Mouse (Mus musculus) adrenal gland, adult 2 months (tissue): ENCODE measurements around the gene Psme1. TPM values are rescaled to one million over a fixed set of nuclear protein-coding genes. Genes with fewer than 3 reads are reported as not detected.
A peak's percentile ranks its signal among the peaks of the same experiment; 100 is the strongest.

Source experiments
- DNase-seq: peaks from one replicate; pipeline ENCODE4 v3.0.0; 2021
- long read RNA-seq: library from polyadenylated mRNA; stranded (forward); transcript quantifications from one replicate; pipeline ENCODE4 v2.0.0, GENCODE M21; 2021
- polyA plus RNA-seq: library from polyadenylated mRNA; depleted of rRNA; stranded (reverse); fragments of >200 nt; gene quantifications from 2 replicates; pipeline ENCODE4 v1.2.3, GENCODE M21; 2012; rRNA removed
- total RNA-seq, 2 experiments: library from RNA; stranded (reverse); gene quantifications; 2 replicates each; pipeline ENCODE4 v1.2.3; 2021

Gene Psme1
- 100 to 1,000 TPM; 207 to 360 TPM for total RNA-seq
- polyA plus RNA-seq: 87.3 and 96.4 TPM in 2 replicates
- long read RNA-seq, transcript Psme1-210 (12 exons, 882 nt): minor isoform, 5 of 94 reads
- long read RNA-seq, transcript Psme1-208 (11 exons, 1,112 nt): major isoform, 82 of 94 reads
- long read RNA-seq, partial matches to known transcripts: 2 of 94 reads
- long read RNA-seq, other reads (novel, unspliced or antisense): 5 of 94 reads

DNA sequence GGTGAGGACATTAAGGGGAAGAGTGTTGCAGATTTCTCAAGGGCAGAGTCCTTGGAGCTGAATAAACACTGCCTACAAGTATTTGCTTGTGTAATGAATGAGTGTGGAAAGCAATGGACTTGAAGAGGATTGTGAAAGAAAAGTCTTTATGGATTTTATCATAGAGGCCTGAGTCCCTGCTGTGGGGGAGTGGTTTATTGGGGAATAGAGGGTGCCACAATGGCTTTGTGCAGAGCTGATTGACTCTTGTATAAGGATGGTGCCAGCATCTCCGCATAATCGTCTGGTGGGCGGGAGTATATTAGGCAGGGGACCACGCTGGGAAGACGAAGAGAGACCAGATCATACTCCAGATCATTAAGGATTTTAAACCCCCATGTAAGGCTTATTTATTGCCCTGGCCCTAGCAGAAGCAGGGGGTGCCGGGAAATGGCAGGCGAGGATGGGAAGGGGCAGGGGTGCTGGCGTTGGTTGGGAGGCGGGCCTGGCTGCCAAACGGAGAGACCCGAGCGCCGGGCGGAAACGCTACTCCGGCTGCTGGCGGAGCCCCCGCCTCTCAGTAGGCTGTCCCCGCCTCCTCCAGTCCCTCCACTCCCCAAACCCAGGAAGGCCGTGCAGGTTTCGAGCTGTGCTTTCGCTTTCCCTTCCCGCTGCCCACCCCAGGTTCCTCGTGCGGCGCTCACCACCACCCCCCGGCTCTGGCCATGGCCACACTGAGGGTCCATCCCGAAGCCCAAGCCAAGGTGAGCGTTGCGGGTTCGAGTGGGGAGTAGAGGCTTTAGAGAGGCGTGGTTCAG is at the start of gene Psme1:
Gene Psme1, plus strand, starts transcription at position 253 of the 797 bp plus-strand sequence.
- DNase-seq: peak; percentile 92

- DNase-seq: peak; percentile 50
Observed at GRCm38 (mm10) chr14:55536116-55536745, 41.7 kb upstream of the Psme1 start.

GRCm38 (mm10) chr14:55540067-55540786 is 37.7 kb upstream of the Psme1 start, which contains the start of gene Pck2:
Gene Pck2 (plus strand): TSS chr14:55540266.
- peak; percentile 96 for DNase-seq

DNA sequence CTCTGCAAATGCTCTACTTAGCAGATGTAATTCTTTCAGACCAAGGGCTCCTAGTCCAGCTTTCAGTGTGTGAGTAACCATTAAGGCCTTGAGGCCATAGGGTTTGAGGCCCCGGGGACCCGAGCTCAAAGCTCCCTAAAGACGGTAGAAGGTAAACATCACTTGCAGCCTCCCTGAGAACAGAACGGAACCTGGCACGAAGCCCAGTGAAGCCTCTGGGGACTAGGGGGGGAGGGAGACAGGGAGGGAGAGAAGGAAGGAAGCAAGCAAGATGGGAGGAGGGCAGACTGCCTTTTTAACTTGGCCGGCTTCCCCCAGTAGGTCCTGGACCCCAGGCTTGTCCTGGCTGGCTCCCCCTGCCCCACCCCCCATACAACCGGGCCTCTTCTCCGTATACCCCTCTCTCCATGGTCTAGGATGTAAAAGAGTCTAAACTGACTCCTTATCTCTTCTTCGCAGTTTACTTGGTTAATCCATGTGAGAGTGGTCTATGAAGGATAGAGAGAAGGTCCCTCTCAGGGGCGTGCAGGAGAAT is 37.1 kb upstream of the Psme1 start:
- peak; percentile 84 for DNase-seq

DNA sequence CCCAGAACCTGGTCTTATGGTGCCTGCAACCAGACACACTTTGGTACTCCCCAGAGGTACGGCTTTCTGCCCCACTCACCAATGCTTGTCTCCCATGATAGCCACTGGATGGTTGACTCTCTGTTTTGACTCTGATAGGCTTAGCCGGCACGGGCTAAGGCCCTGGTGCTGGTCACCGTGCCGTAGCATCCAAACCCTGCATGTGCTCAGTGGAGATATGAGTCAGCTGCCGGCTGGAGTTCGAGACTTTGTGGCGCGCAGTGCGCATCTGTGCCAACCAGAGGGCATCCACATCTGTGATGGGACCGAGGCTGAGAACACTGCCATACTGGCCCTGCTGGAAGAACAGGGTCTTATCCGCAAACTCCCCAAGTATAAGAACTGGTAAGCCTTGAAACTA is 35.7 kb upstream of the Psme1 start:
- DNase-seq: no peak

- no peak for DNase-seq
Observed at GRCm38 (mm10) chr14:55544334-55544733, 33.6 kb upstream of the Psme1 start.

DNA sequence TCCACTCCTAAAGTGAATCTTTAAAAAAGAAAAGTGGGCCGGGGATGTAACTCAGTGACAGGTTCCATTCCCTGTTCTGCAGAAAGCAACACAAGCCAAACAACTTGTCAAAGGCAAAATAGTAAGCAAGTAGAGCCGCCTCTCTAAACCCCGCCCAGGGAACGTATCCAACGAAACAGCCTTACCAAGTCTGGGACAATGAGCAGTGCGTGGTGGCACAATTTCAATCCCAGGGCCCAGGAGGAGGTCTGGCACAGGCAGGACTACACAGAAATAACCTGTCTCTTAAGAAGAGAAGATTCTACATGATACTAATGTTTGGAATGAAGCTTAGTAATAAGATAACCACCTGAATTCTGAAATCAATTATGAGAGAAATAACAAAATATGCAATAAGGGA is 27.7 kb upstream of the Psme1 start:
- no peak for DNase-seq

- no peak for DNase-seq
Observed at GRCm38 (mm10) chr14:55551347-55551746, 26.6 kb upstream of the Psme1 start.

DNA sequence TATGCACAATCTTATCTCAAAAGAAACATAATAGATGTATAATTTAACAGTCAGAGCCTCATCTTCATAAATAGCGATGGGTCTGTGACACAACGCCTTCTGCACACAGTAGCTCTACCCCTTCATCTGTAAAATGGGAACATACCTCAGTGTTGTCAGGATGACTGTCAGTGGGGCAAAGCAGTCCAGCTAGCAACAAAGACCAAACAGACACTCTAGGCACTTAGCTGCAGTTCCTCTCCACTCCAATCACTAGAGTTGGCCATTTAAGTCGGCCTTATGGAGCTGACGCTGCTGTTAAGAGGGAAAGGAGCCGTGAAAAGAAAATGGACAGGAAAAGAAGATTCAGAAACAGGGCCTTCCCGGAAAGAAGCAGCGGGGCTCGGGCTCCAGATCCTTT is 26.1 kb upstream of the Psme1 start:
- no peak for DNase-seq

GRCm38 (mm10) chr14:55554635-55555034 is 23.3 kb upstream of the Psme1 start:
- DNase-seq: no peak

DNA sequence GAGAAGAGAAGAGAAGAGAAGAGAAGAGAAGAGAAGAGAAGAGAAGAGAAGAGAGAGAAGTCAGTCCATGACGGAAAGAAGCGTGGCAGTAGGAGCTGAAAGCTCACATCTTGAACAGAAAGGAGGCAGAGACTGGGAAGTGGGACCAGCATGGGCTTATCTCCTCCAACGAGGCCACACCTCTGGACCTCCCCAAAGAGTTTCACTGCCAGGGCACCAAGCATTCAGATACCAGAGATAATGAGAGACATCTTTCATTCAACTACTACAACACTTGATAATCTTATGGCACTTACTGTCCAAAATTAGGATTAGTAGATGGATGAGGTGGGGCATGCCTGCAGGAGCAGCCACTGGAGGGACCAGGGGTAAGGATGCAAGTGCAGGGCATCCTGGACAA is 22.1 kb upstream of the Psme1 start:
- no peak for DNase-seq

DNA sequence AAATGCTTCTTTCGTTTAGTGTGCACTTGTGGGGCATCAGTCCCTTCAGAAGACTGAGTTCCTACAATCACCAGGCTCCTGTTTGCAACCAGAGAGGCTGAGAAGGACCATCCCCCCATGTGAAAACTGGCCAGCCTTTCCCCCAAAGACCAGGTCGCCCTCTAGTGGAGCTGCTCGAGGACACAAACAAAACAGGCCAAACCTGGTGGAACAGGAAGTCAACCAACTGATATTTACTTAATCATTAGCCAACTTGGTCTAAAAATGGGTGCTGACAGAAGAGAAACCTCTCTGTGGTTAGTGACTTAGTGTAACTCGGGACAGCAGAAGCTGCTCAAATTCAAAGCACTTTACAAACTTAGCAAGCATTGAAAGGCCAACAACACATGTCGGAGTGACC is 20.9 kb upstream of the Psme1 start:
- DNase-seq: peak; percentile 77

GRCm38 (mm10) chr14:55557587-55557986 is 20.3 kb upstream of the Psme1 start:
- no peak for DNase-seq

DNA sequence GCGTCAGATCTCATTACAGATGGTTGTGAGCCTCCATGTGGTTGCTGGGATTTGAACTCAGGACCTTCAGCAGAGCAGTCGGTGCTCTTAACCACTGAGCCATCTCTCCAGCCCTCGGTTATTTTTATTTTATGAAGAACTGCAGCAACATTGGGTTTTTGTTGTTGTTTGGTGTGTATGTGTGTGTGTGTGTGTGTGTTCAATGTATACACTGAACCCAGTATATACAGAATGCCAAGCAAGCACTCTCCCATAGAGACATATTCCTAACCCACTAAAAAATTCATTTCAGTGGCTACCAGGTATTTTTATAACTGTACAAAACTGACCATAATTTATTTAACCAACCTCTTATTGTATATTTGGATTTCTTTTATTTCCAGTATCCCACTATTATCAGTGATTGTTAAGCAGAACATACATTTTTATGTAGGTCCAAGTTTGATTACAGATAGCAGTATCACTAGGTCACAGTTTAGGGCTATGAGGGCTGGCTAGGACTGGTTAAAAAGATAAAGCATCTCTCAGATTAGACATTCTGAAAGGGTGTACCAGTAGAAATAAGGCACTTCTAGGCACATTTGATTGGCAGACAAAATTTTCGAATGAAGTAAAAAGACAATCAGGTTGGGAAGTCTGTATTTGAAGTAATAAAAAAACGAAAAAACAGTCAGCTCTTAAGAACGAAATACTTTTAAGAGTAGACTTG is 19.0 kb upstream of the Psme1 start:
- no peak for DNase-seq

GRCm38 (mm10) chr14:55559799-55560201 is 18.1 kb upstream of the Psme1 start, which contains the start of gene Dcaf11:
Gene Dcaf11 (plus strand): TSS chr14:55560006.
- peak; percentile 94 for DNase-seq

DNA sequence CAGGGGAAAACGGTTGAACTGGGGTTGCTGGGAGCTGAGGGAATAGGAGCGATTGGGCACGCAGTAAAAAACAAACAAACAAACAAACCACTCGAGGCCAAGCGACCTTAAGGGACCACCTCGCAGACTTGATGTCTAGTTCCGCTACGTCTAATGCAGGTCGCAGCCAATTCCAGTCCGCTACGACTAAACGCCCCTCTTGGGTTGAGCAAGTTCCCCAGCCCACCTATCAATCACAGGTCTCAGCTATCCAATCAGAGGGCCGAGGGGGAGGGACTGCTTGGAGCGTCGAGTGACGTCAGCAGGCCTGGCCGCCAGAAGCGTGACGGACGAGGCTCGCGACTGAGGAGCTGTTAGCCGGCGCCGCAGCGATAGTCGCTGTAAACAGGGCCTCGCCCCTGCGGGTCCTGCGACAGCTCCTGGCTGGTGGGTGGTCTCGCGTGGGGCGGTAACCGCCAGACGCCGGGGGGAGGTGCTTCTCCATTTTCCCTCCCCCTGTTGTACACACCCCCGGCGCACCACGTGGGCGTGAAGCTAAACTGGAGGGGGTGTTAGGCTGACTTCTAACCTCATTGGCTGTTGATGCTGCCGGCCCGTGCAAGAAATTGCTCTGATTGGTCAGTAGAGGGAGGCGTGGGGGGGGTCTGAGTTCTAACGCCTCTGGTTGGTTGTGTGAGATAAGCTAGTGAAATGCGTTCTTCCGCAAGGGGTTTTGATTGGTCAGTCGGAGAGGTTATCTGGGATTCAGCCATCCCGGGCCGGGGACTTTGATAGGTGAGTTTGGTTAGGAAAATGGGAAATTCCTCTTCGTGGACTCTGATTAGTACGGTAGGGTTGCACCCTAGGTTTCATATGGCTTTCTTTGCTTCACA is 17.5 kb upstream of the Psme1 start, which contains the start of gene A730061H03Rik:
Gene A730061H03Rik, minus strand, starts transcription at position 205 of the 872 bp plus-strand sequence.
- peak; percentile 99 for DNase-seq

DNA sequence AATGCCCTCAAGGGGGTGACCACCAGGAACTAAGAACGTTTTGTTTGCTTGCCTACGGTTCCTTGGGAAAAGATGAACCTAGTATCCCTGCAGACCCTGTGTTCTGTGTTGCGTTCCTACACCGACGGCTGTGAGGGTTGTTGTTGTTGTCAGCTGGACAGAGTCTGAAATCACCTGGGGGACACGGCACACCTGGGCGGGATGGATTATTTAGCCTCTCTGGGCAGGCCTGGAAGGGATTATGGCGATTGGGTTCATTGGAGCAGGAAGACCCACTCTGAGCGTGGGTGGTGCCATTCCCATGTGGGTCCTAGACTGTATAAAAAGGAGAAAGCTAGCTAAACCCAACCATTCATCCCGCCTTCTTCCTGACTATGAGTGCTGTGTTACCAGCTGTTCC is 16.1 kb upstream of the Psme1 start:
- no peak for DNase-seq

DNA sequence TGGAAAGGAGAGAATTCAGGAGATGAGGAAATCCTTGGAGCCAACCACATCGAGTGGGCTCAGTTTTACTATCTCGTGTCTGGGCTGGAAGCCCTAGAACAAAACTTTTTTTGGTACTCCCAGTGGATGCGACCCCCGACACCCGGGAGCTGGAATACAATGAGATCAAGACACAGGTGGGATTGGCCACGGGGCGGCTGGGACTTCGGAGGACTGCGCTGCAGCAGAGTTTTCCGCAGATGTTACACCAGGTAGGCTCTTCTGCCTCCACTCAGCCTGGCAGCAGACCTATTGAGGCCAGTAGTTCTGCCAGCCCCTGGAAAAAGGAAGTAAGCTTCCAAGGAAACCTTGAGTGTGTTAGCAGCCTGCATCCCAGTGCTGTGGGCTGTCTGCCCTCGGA is 14.7 kb upstream of the Psme1 start:
- no peak for DNase-seq

- DNase-seq: no peak
Observed at GRCm38 (mm10) chr14:55565748-55566147, 12.2 kb upstream of the Psme1 start.

- DNase-seq: no peak
Observed at GRCm38 (mm10) chr14:55567496-55567895, 10.4 kb upstream of the Psme1 start.
